Mouse (Mus musculus): ENCODE measurements around the gene D10Jhu81e.

D10Jhu81e gene

GRCm38 (mm10) chr10:78163241-78163640, 6.3 kb downstream of the D10Jhu81e start:
- no peak for DNase-seq (ENCODE audit: low spot score in 2 of 2)

GRCm38 (mm10) chr10:78162646-78163045, 6.9 kb downstream of the D10Jhu81e start:
- DNase-seq (ENCODE audit: low spot score in 2 of 2): no peak

GRCm38 (mm10) chr10:78161096-78161495, 8.5 kb downstream of the D10Jhu81e start:
- DNase-seq (ENCODE audit: low spot score in 2 of 2): no peak

- DNase-seq (ENCODE audit: low spot score in 2 of 2): peak; percentile 45 to 60
Observed at GRCm38 (mm10) chr10:78160369-78161095, 9.1 kb downstream of the D10Jhu81e start.

GRCm38 (mm10) chr10:78159906-78160305, 9.7 kb downstream of the D10Jhu81e start:
- DNase-seq (ENCODE audit: low spot score in 2 of 2): peak; percentile 77 to 88

- DNase-seq (ENCODE audit: low spot score in 2 of 2): peak; percentile 56 to 82
Observed at GRCm38 (mm10) chr10:78159252-78159878, 10.2 kb downstream of the D10Jhu81e start.

GRCm38 (mm10) chr10:78158041-78158440, 11.5 kb downstream of the D10Jhu81e start:
- no peak for DNase-seq (ENCODE audit: low spot score in 2 of 2)

GRCm38 (mm10) chr10:78156926-78157325, 12.7 kb downstream of the D10Jhu81e start:
- DNase-seq (ENCODE audit: low spot score in 2 of 2): no peak

- no peak for DNase-seq (ENCODE audit: low spot score in 2 of 2)
Observed at GRCm38 (mm10) chr10:78148834-78149766, 20.5 kb downstream of the D10Jhu81e start.

GRCm38 (mm10) chr10:78147908-78148441, 21.6 kb downstream of the D10Jhu81e start:
- no peak for DNase-seq (ENCODE audit: low spot score in 2 of 2)

- no peak for DNase-seq (ENCODE audit: low spot score in 2 of 2)
Observed at GRCm38 (mm10) chr10:78143727-78144505, 25.7 kb downstream of the D10Jhu81e start.

GRCm38 (mm10) chr10:78140843-78141242, 28.7 kb downstream of the D10Jhu81e start:
- DNase-seq (ENCODE audit: low spot score in 2 of 2): no peak

- no peak for DNase-seq (ENCODE audit: low spot score in 2 of 2)
Observed at GRCm38 (mm10) chr10:78140251-78140600, 29.4 kb downstream of the D10Jhu81e start.

- no peak for DNase-seq (ENCODE audit: low spot score in 2 of 2)
Observed at GRCm38 (mm10) chr10:78139572-78140250, 29.9 kb downstream of the D10Jhu81e start.

- DNase-seq (ENCODE audit: low spot score in 2 of 2): no peak
Observed at GRCm38 (mm10) chr10:78138812-78139523, 30.6 kb downstream of the D10Jhu81e start.

- no peak for DNase-seq (ENCODE audit: low spot score in 2 of 2)
Observed at GRCm38 (mm10) chr10:78137191-78137590, 32.4 kb downstream of the D10Jhu81e start.

GRCm38 (mm10) chr10:78135947-78136346, 33.6 kb downstream of the D10Jhu81e start:
- DNase-seq (ENCODE audit: low spot score in 2 of 2): no peak

GRCm38 (mm10) chr10:78134975-78135798, 34.4 kb downstream of the D10Jhu81e start:
- peak in 1 of 2 experiments; percentile 36 for DNase-seq (ENCODE audit: low spot score in 2 of 2)

- DNase-seq (ENCODE audit: low spot score in 2 of 2): peak in 1 of 2 experiments; percentile 37
Observed at GRCm38 (mm10) chr10:78134400-78134799, 35.2 kb downstream of the D10Jhu81e start.

Data from spleen, postnatal 10 days (tissue).